Mouse (Mus musculus): ENCODE data around the gene Mrtfb.
A peak's percentile ranks its signal among the peaks of the same experiment; 100 is the strongest.

The Mrtfb gene

GRCm38 (mm10) chr16:13354431-13354830, 98.2 kb downstream of the Mrtfb start:
- DNase-seq = no peak

- peak; percentile 85 to 89 for DNase-seq
These were observed 101.8 kb downstream of the Mrtfb start for GRCm38 (mm10) chr16:13357806-13358679.

DNA sequence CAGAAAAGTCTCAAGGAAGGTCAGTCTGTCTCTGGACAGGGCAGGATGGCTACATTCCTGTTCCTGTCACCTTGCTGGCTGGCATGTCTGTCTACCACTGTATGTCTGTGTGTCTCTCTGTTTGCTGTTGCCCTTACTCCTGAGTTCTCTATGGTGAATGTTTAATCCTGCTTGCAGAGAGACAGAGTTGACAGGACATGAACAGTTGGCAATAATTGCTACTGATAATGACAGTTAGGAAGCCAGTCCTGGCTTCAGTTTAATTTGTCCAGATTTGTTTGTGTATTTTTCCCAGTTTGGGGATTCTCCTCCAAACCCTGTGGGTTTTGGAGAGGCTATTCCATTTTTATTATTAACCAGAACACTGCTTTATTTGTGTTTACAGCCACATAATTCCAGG, 102.5 kb downstream of the Mrtfb start:
- no peak for DNase-seq

DNA sequence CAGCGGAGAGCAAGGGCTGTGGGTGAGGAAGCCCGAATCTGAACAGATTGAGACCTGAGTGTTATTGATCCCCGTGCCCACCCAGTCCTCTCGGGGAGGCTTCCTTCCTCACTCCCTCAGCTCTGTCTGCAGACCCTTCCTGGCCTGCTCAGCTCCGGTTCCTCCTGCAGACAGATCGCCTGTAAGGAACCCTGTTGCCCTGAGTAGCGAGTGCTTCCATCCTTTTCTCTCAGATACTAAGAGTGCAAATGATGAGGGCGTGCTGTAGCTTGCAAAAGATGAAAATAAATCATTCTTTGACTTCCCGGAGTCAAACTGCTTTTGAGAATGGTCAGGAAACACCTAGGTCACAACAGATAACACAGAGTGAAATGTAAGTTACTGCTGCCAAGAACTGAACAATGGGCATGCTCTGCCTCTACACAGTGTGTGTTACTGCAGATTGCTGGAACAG, 103.2 kb downstream of the Mrtfb start:
- DNase-seq = peak in 1 of 2 experiments; percentile 14

DNA sequence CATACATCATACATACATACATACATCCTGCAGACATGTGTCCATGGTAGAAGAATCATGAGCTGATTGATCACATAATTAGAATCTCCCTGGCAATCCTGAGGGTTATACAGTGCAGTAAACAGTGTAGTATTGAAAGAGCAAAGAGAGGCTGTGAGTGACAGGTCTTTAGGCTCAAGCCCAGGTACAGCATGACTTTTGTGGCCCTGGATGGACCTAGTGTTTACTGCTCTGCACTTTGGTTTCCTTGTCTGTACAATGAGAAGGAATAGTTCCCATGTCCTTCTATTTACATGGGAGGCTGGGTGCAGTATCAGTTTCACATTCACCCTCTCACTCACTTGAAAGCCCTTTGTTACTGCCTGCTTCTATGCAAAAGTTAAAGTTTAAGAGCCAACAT, 103.9 kb downstream of the Mrtfb start:
- DNase-seq = no peak

- no peak for DNase-seq
These were observed 104.6 kb downstream of the Mrtfb start for GRCm38 (mm10) chr16:13360835-13361234.

- DNase-seq = no peak
These were observed 106.9 kb downstream of the Mrtfb start for GRCm38 (mm10) chr16:13363141-13363540.

DNA sequence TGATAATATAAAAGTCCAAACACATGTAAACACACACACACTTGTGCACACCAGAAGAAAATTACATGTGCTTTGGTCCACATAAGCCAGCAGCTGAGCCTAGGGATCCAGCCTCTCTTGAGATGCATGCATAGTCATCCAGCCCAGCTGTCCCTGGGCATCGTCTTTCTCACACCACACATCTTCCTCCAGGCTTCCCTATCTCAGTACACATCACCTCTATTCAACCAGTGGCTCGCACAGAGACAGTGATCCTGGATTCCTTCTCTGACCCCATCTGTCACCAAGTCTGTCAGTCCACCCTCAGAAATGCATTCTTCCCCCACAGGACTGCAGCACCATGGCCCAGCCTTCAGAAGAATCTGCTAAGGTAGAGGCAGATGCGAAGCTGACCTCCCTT, 107.9 kb downstream of the Mrtfb start:
- DNase-seq = no peak

GRCm38 (mm10) chr16:13366256-13366655, 110.0 kb downstream of the Mrtfb start:
- no peak for DNase-seq

DNA sequence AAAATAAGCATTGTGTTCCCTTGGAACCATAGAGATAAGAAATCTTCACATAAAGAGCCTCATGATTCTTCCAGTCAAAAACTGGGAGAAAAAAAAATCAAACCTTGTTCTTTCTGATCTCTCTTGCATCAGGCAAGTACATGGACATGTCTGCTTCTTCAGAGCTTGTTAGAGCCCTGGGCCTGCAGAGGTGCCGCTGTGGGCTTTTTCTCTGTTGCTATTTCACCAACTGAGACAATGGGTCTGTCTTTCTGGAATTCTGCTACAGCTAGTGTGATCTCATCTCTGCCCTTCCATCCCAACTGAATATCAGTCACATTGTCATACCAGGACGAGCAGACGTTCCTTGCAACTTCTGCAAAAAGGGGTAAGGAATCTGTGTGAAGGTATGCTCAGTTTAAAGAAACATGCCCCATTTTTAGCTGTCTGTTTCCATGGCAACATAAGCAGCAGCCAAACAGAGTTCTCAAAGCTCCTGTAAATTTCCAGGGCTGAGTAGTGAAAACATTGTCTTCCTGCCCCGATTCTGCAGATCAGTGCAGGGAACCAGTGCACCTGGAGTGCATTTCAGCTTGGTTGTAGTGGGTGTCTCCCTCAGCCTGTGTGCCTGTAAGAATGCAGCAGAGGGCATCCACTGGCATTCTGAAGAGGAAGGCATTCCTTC, 110.7 kb downstream of the Mrtfb start:
- peak; percentile 11 to 22 for DNase-seq

GRCm38 (mm10) chr16:13367466-13367856, 111.2 kb downstream of the Mrtfb start:
- DNase-seq = no peak

- no peak for DNase-seq
These were observed 112.4 kb downstream of the Mrtfb start for GRCm38 (mm10) chr16:13368645-13369044.

GRCm38 (mm10) chr16:13371740-13372287, 115.5 kb downstream of the Mrtfb start:
- DNase-seq = peak; percentile 86 to 90

DNA sequence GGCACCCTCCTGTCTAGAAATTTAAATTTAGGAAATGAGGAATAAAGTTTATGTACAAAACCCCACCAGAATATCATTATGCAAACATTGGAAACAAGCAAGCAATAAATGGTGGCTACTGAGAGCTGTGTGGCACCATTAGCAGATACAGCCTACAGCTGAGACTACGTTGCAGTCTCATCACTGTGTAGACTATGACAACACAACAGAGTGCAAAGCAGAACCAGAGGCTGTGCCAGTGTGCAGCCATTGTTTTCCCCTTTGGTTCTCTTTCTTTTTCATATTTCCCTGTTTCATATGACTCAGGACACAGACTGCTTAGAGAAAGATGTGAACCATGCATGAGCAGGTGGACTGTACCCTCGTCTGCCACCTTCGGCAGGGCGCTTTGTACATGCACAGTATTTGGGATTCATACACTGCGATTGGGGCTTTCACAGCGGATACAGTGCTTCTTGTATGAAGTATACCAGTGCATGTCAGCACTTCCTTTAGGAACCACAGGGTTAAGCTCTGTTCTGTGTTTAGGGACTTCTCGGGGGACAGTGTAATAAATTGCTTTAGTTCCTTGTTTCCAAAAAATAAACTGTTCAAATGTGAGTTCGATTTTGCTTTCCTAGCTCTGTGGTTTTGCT, 116.7 kb downstream of the Mrtfb start:
- no peak for DNase-seq

GRCm38 (mm10) chr16:13376947-13377486, 120.7 kb downstream of the Mrtfb start:
- DNase-seq = no peak

GRCm38 (mm10) chr16:13378157-13378556, 121.9 kb downstream of the Mrtfb start:
- peak; percentile 28 to 62 for DNase-seq

DNA sequence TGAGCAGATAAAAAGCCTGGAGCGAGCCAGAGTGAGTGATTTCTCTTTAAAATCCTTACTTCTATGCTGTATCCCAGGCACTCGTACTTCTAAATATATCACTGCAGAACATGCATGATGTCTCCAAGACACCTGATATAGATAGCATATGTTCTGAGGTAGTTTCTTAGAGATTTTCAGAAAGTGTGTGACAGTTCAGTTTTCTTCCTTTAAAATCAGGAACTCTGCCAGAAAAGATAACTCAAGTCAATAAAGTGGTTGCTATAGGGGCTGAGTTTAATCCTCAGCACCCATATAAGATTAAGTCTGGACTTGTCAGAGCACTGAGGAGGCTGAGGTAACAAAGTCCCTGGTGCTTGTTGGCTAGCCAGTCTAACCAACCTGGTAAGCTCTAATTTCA, 123.6 kb downstream of the Mrtfb start:
- DNase-seq = no peak

GRCm38 (mm10) chr16:13381771-13382170, 125.5 kb downstream of the Mrtfb start:
- DNase-seq = no peak

DNA sequence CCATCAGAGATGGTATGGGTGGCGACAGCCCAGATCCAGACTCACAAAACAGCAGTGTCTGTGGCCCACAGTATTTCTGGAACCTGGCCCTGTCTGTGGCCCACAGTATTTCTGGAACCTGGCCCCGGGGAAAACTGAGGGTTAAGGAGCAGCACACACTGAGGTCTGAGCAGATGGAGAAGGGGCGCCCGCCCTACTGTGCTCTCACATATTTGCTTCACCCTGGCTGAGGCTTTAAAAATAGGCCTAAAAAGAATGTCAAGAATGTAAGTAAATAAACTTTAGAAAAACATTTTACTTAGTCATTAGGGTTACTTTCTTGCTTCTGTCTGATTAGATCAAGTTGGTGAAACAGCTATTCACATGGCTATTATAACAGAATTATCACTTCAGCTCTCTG, 131.0 kb downstream of the Mrtfb start:
- peak; percentile 20 to 45 for DNase-seq

- DNase-seq = no peak
These were observed 144.1 kb downstream of the Mrtfb start for GRCm38 (mm10) chr16:13400375-13400774.

GRCm38 (mm10) chr16:13401591-13401990, 145.3 kb downstream of the Mrtfb start:
- no peak for DNase-seq

DNA sequence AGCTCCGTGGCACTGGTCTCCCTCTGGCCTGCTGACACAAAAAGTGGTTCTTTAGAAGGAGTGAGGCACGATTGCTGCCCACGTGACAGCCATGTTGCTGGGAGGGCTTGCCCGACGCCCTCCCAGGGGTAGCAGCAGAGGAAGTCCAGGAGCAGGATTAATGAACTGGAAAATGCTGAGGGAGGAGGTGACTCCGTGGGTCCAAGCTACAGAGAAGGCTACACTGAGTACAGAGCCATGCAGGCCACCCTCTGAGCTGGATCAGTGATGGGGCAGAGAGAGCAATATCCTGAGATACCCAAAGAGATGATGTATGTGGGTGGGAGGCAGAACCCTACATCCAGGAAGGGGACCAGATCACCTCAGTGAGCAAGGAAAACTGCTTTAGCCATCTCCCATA, 148.4 kb downstream of the Mrtfb start:
- peak; percentile 16 to 33 for DNase-seq

- DNase-seq = no peak
These were observed 149.1 kb downstream of the Mrtfb start for GRCm38 (mm10) chr16:13405403-13405802.
